Mouse (Mus musculus) hindbrain, postnatal 0 days (tissue): ENCODE measurements at regions not wholly inside any gene's neighbourhood (a gene's known extent, or its start where the extent isn't known, plus 50 kb on each side); places are given as distances from the start of the nearest gene placed in this dataset.
A peak's percentile ranks its signal among the peaks of the same experiment; 100 is the strongest.

Source experiments
- ATAC-seq: fragments of 200-750 bp; cut with Nextera tagmentation; 2 replicates; pipeline ENCODE4 v1.8.0; 2017; ENCODE audit warnings: mild to moderate bottlenecking, moderate TSS enrichment, moderate library complexity
- DNase-seq: peaks from one replicate; pipeline ENCODE4 v3.0.0-alpha.2; 2015; ENCODE audit warnings: low spot score
- H3K27ac ChIP-seq: fragments of 300-500 bp; sonication (generic); 2 replicates; pipeline ENCODE4 v1.5.1; 2014; ENCODE audit warnings: mild to moderate bottlenecking
- H3K27me3 ChIP-seq: fragments of 300-500 bp; sonication (generic); 2 replicates; pipeline ENCODE4 v1.6.1; 2014; ENCODE audit warnings: low read length, mixed read lengths; ENCODE audit not compliant: insufficient read depth
- H3K36me3 ChIP-seq: fragments of 300-500 bp; sonication (generic); 2 replicates; pipeline ENCODE4 v1.6.1; 2014; ENCODE audit warnings: low read length, mixed read lengths; ENCODE audit not compliant: insufficient read depth
- H3K4me1 ChIP-seq: fragments of 300-500 bp; sonication (generic); 2 replicates; pipeline ENCODE4 v1.6.1; 2014; ENCODE audit warnings: antibody characterized with exemption, low read length, mixed read lengths; ENCODE audit not compliant: insufficient read depth
- H3K4me2 ChIP-seq: fragments of 300-500 bp; sonication (generic); 2 replicates; pipeline ENCODE4 v1.6.1; 2014; ENCODE audit warnings: low read depth, mild to moderate bottlenecking, low read length, moderate library complexity, mixed read lengths
- H3K4me3 ChIP-seq: fragments of 300-500 bp; sonication (generic); 2 replicates; pipeline ENCODE4 v1.5.1; 2014; ENCODE audit warnings: low read length
- H3K9ac ChIP-seq: fragments of 300-500 bp; sonication (generic); replicated peaks from 2 replicates; pipeline ENCODE4 v1.6.1; 2014; ENCODE audit warnings: mild to moderate bottlenecking, low read length, moderate library complexity, mixed read lengths
- H3K9me3 ChIP-seq: fragments of 300-500 bp; sonication (generic); 2 replicates; pipeline ENCODE4 v1.6.1; 2016; ENCODE audit warnings: low read length, mixed read lengths
- CTCF ChIP-seq: IDR thresholded peaks from 2 replicates; pipeline ENCODE4 v1.5.1; 2016; ENCODE audit warnings: antibody characterized with exemption, control low read depth, low read depth
- WGBS: fragments of 180-500 bp; shearing (Covaris S2); extraction: QIAGEN DNeasy Blood & Tissue Kit; methylation state at CpG from one replicate; pipeline ENCODE4 v1.1.7; 2014; 5-methylcytosine and 5-hydroxymethylcytosine counted together

DNA sequence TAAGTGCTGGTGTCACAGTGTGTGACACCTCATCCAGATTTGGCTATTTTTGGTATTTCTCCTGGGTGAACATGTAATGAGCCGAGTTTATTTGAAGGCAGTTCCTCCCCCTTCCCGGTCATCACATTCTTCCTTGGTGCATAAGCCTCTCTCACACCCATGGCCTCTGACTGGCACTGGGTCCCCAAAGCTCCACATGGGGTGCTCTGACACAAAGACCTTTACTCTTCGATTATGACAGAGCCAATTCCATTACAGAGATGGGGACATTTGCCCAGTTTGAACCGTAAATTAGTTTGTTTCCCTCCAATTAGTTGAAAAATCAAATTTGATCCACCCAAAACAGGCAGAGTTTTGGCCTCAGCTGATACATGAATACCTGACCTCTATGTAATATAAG lies 171.2 kb upstream of the Camk1g start:
- no peaks in the 10 kb centered on the region for H3K27me3 ChIP-seq
- no peaks in the 10 kb centered on the region for H3K36me3 ChIP-seq
- H3K4me1 ChIP-seq, result peaks cover 7% of the 10 kb centered on the region; the same call in 1 of the 2 replicates
- H3K4me2 ChIP-seq, result no peak overlapping the region
- H3K9me3 ChIP-seq, result no peaks in the 10 kb centered on the region
- H3K9ac ChIP-seq, result no peak overlapping the region
- no peak overlapping the region for H3K27ac ChIP-seq
- no peak overlapping the region for H3K4me3 ChIP-seq
- 73% methylated on average over 4 of the region's 4 CpGs for WGBS
- no peak for TF ChIP-seq CTCF
- DNase-seq, result no peak
- ATAC-seq, result no peak

- 60% methylated on average over 5 of the region's 5 CpGs for WGBS
- no peak for DNase-seq
- no peak overlapping the region for H3K4me3 ChIP-seq
- no peaks in the 10 kb centered on the region for H3K36me3 ChIP-seq
- peaks cover 7% of the 10 kb centered on the region; the same call in 1 of the 2 replicates for H3K4me1 ChIP-seq
- TF ChIP-seq CTCF, result no peak
- H3K4me2 ChIP-seq, result no peak overlapping the region
- no peak overlapping the region for H3K9ac ChIP-seq
- no peak for ATAC-seq
- no peak overlapping the region for H3K27ac ChIP-seq
- no peaks in the 10 kb centered on the region for H3K27me3 ChIP-seq
- no peaks in the 10 kb centered on the region for H3K9me3 ChIP-seq
Observed at GRCm38 (mm10) chr1:193540486-193540885, 170.4 kb upstream of the Camk1g start.

- no peak for ATAC-seq
Observed at GRCm38 (mm10) chr1:193539261-193539660, 169.2 kb upstream of the Camk1g start.

GRCm38 (mm10) chr1:193538425-193538824 lies 168.3 kb upstream of the Camk1g start:
- 56% methylated on average over 2 of the region's 2 CpGs for WGBS
- no peak overlapping the region for H3K9ac ChIP-seq
- DNase-seq (no peak), ATAC-seq (no peak)
- peaks cover 7% of the 10 kb centered on the region; the same call in 1 of the 2 replicates for H3K4me1 ChIP-seq
- H3K36me3 ChIP-seq, result no peaks in the 10 kb centered on the region
- no peak overlapping the region for H3K4me3 ChIP-seq
- TF ChIP-seq CTCF, result no peak
- no peaks in the 10 kb centered on the region for H3K27me3 ChIP-seq
- no peaks in the 10 kb centered on the region for H3K9me3 ChIP-seq
- H3K27ac ChIP-seq, result no peak overlapping the region
- H3K4me2 ChIP-seq, result no peak overlapping the region

More at GRCm38 (mm10) chr1:193539261-193539660, 169.2 kb upstream of the Camk1g start:
- Histone ChIP-seq H3K4me3 (no peak overlapping the region), H3K27ac (no peak overlapping the region), H3K27me3 (no peaks in the 10 kb centered on the region), H3K9ac (no peak overlapping the region), H3K4me2 (no peak overlapping the region), H3K4me1 (peaks cover 7% of the 10 kb centered on the region; the same call in 1 of the 2 replicates), H3K36me3 (no peaks in the 10 kb centered on the region), H3K9me3 (no peaks in the 10 kb centered on the region)
- WGBS, result 73% methylated on average over 6 of the region's 6 CpGs
- TF ChIP-seq CTCF, result no peak
- DNase-seq, result no peak

DNA sequence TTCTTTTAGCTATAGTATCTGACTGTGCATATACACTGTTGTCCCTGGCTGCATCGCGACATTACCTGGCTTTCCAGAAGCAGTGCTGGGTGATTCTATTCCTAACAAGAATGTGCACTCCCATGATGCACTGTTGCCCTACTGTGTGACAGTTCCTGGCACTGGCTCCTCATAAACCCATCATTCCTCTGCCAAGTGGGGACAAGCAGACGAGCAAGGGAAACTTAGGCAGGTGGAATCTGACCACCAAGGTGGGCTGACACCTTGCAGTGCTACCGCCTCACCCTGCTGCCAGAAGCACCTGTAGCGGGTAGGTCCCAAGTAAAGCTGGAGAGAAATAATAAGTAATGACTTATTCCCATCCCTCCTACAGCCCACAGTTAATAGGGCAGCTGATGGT lies 167.5 kb upstream of the Camk1g start:
- 89% methylated on average over 5 of the region's 5 CpGs for WGBS
- ATAC-seq (no peak), DNase-seq (no peak)
- TF ChIP-seq CTCF, result no peak
- H3K4me3 ChIP-seq, result no peak overlapping the region
- no peaks in the 10 kb centered on the region for H3K36me3 ChIP-seq
- H3K9ac ChIP-seq, result no peak overlapping the region
- no peak overlapping the region for H3K27ac ChIP-seq
- no peaks in the 10 kb centered on the region for H3K9me3 ChIP-seq
- H3K4me2 ChIP-seq, result no peak overlapping the region
- peaks cover 7% of the 10 kb centered on the region; the same call in 1 of the 2 replicates for H3K4me1 ChIP-seq
- no peaks in the 10 kb centered on the region for H3K27me3 ChIP-seq

DNA sequence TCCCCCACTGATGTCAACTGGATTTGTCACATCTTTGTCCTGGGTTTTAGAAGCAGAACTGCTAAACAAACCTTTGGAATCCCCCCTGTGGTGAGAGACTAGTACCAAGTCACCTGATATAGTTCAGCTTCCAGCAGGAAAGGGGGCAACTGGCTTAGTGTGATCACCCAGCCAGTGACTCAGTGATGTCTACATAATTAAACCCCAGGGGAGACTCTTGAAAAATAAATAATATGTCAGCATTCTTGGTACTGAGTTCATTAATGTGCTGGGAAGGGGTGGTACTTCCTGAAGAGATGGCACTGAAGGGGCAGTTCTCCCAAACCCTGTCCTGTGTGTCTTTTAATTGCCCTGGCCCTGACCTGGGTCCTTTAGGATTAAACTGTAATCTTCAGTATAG lies 166.5 kb upstream of the Camk1g start:
- Histone ChIP-seq H3K4me1 (no peaks in the 10 kb centered on the region), H3K9ac (no peak overlapping the region), H3K9me3 (no peaks in the 10 kb centered on the region), H3K27ac (no peak overlapping the region), H3K36me3 (no peaks in the 10 kb centered on the region), H3K4me2 (no peak overlapping the region), H3K27me3 (no peaks in the 10 kb centered on the region), H3K4me3 (no peak overlapping the region)
- TF ChIP-seq CTCF, result no peak
- no peak for DNase-seq
- ATAC-seq, result no peak

DNA sequence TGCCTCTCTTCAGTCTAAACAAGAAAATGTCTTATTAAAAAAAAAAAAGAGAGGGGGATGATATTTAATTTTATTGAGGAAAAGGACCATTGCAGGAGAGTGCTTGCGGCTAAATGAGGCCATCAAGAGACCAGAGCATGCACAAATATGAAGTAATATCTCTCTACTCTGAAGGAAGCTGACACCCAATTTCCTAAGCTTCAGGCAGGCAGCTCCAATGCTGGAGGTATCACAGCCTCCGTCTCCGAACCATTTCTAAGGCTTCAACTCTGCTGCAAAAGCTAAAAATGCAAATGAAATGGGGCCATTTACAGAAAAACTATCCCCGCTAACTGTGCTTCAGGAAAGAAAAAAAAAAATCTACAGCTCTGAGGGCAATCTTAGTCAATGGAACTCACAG lies 164.4 kb upstream of the Camk1g start:
- Histone ChIP-seq H3K4me3 (no peak overlapping the region), H3K4me2 (no peak overlapping the region), H3K9me3 (no peaks in the 10 kb centered on the region), H3K4me1 (no peaks in the 10 kb centered on the region), H3K9ac (no peak overlapping the region), H3K36me3 (no peaks in the 10 kb centered on the region), H3K27me3 (no peaks in the 10 kb centered on the region), H3K27ac (no peak overlapping the region)
- DNase-seq, result peak; percentile 17
- 65% methylated on average over 4 of the region's 4 CpGs for WGBS
- ATAC-seq, result no peak
- no peak for TF ChIP-seq CTCF

DNA sequence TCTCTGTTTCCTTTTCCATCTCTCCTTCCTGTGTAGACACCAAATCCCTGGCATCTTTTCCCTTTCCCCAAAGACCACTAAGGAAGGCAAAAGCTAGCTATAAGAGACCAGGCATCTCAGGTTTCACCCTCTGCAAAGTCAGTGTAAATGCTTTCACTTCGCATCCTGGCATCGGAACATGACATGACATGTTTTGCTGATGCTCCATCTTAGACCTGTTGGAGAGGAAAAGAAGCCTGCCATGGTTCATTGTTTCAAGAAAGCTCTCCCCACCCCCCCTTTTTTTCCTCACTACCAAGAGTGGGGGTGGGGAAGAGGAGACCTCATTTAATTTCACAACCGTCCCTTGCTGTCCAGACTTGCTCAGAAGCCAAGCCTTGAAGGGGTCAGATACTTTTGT lies 156.4 kb upstream of the Camk1g start:
- Histone ChIP-seq H3K4me1 (no peaks in the 10 kb centered on the region), H3K27ac (no peak overlapping the region)
- DNase-seq, result no peak

More for the DNA sequence above, 156.4 kb upstream of the Camk1g start:
- Histone ChIP-seq H3K9ac (no peak overlapping the region), H3K27me3 (no peaks in the 10 kb centered on the region), H3K36me3 (no peaks in the 10 kb centered on the region), H3K4me3 (no peak overlapping the region), H3K4me2 (no peak overlapping the region), H3K9me3 (no peaks in the 10 kb centered on the region)
- ATAC-seq, result no peak
- 59% methylated on average over 3 of the region's 3 CpGs for WGBS
- TF ChIP-seq CTCF, result no peak
